ENCODE assay signal across 31 mouse cellular contexts in genomic region chr4:85120271-85120670, GRCm38 (mm10).
"Had no signal": no experiment of that assay in that cellular context is flagged by ENCODE, and none has a peak within 500 bp of the region (broad histone marks: within the 10 kb centered on the region; RNA-seq: fewer than 3 reads in every experiment).

No protein-coding gene starts in this region.

- H3K4me2 ChIP-seq: limb, embryonic 12.5 days; limb, embryonic 13.5 days; limb, embryonic 15.5 days; liver, embryonic 11.5 days; liver, embryonic 12.5 days; liver, embryonic 13.5 days; liver, embryonic 15.5 days; lung, embryonic 14.5 days; lung, embryonic 15.5 days; midbrain, embryonic 11.5 days; midbrain, embryonic 12.5 days; midbrain, embryonic 13.5 days; midbrain, embryonic 15.5 days had no signal

- DNase-seq: layer of hippocampus, postnatal 36 days; liver; liver, embryonic 13.5 days; liver, postnatal 0 days; lung, adult 18-20 months; lung, adult 2 months; lung, embryonic 14.5 days; lung, postnatal 10 days; lung, postnatal 14 days; lung, postnatal 36 days; lung, postnatal 4 days; midbrain, embryonic 14.5 days had no signal

- H3K36me3 ChIP-seq: limb, embryonic 10.5 days; limb, embryonic 15.5 days; liver, embryonic 12.5 days; liver, embryonic 13.5 days; liver, embryonic 15.5 days; lung, embryonic 15.5 days; midbrain, embryonic 10.5 days; midbrain, embryonic 12.5 days; midbrain, embryonic 13.5 days; midbrain, embryonic 15.5 days had no signal

- H3K9me3 ChIP-seq: limb, embryonic 10.5 days; limb, embryonic 12.5 days; limb, embryonic 13.5 days; limb, embryonic 15.5 days; liver, embryonic 12.5 days; liver, embryonic 13.5 days; liver, embryonic 15.5 days; lung, embryonic 15.5 days; megakaryocyte, embryonic 14.5 days; midbrain, embryonic 10.5 days; midbrain, embryonic 12.5 days; midbrain, embryonic 13.5 days; midbrain, embryonic 15.5 days had no signal

- ATAC-seq: liver, embryonic 12.5 days; liver, postnatal 0 days; lung, postnatal 0 days; midbrain, embryonic 13.5 days; midbrain, embryonic 15.5 days had no signal

- H3K9ac ChIP-seq: limb, embryonic 12.5 days; limb, embryonic 13.5 days; limb, embryonic 15.5 days; liver, embryonic 12.5 days; liver, embryonic 13.5 days; liver, embryonic 14.5 days; liver, embryonic 15.5 days; liver, postnatal 0 days; lung, embryonic 14.5 days; lung, embryonic 15.5 days; midbrain, embryonic 12.5 days; midbrain, embryonic 13.5 days; midbrain, embryonic 15.5 days had no signal

- H3K27ac ChIP-seq: left cerebral cortex, adult 2 months; limb, embryonic 10.5 days; limb, embryonic 12.5 days; limb, embryonic 13.5 days; limb, embryonic 15.5 days; liver, embryonic 12.5 days; liver, embryonic 13.5 days; liver, embryonic 14.5 days; liver, embryonic 15.5 days; lung, embryonic 15.5 days; macrophage; midbrain, embryonic 10.5 days; midbrain, embryonic 13.5 days; midbrain, embryonic 15.5 days had no signal

- H3K4me1 ChIP-seq: limb, embryonic 12.5 days; limb, embryonic 13.5 days; limb, embryonic 15.5 days; liver, embryonic 12.5 days; liver, embryonic 13.5 days; liver, embryonic 15.5 days; lung, embryonic 15.5 days; megakaryocyte, embryonic 14.5 days; midbrain, embryonic 10.5 days; midbrain, embryonic 12.5 days; midbrain, embryonic 13.5 days; midbrain, embryonic 15.5 days had no signal

- H3K4me3 ChIP-seq: left cerebral cortex, adult 2 months; limb, embryonic 10.5 days; limb, embryonic 12.5 days; limb, embryonic 13.5 days; limb, embryonic 15.5 days; liver, embryonic 12.5 days; liver, embryonic 13.5 days; liver, embryonic 15.5 days; lung, embryonic 15.5 days; megakaryocyte, embryonic 14.5 days; midbrain, embryonic 10.5 days; midbrain, embryonic 12.5 days; midbrain, embryonic 13.5 days; midbrain, embryonic 15.5 days; myocyte had no signal

- H3K27me3 ChIP-seq: limb, embryonic 12.5 days; limb, embryonic 13.5 days; limb, embryonic 15.5 days; liver, embryonic 12.5 days; liver, embryonic 13.5 days; liver, embryonic 15.5 days; lung, embryonic 15.5 days; megakaryocyte, embryonic 14.5 days; midbrain, embryonic 12.5 days; midbrain, embryonic 13.5 days; midbrain, embryonic 15.5 days had no signal
